Mouse (Mus musculus) heart, embryonic 11.5 days (tissue): ENCODE data around the gene Fn1. TPM values are rescaled to one million over a fixed set of nuclear protein-coding genes. Genes with fewer than 3 reads are reported as not detected.

Experiments
- ATAC-seq: fragments of 200-750 bp; cut with Nextera tagmentation; replicated peaks from 2 replicates; pipeline ENCODE4 v1.8.0; 2017; ENCODE audit warnings: moderate library complexity; ENCODE audit not compliant: insufficient number of reproducible peaks, low FRiP score, low TSS enrichment
- H3K27ac ChIP-seq: fragments of 300-500 bp; sonication (generic); 2 replicates; pipeline ENCODE4 v1.5.1; 2014; ENCODE audit warnings: mild to moderate bottlenecking, low read depth, low read length
- H3K27me3 ChIP-seq: fragments of 300-500 bp; sonication (generic); 2 replicates; pipeline ENCODE4 v1.6.1; 2014; ENCODE audit warnings: mild to moderate bottlenecking, low read length, mixed read lengths; ENCODE audit not compliant: control insufficient read depth, insufficient read depth
- H3K36me3 ChIP-seq: fragments of 300-500 bp; sonication (generic); 2 replicates; pipeline ENCODE4 v1.6.1; 2014; ENCODE audit warnings: mild to moderate bottlenecking, low read length, moderate library complexity, mixed read lengths; ENCODE audit not compliant: control insufficient read depth, insufficient read depth
- H3K4me1 ChIP-seq: fragments of 300-500 bp; sonication (generic); 2 replicates; pipeline ENCODE4 v1.6.1; 2014; ENCODE audit warnings: low read length; ENCODE audit not compliant: control insufficient read depth, insufficient read depth
- H3K4me2 ChIP-seq: fragments of 300-500 bp; sonication (generic); 2 replicates; pipeline ENCODE4 v1.6.1; 2014; ENCODE audit warnings: mild to moderate bottlenecking, moderate library complexity
- H3K4me3 ChIP-seq: fragments of 300-500 bp; sonication (generic); 2 replicates; pipeline ENCODE4 v1.5.1; 2014; ENCODE audit warnings: low read depth, low read length
- H3K9ac ChIP-seq: fragments of 300-500 bp; sonication (generic); 2 replicates; pipeline ENCODE4 v1.6.1; 2014; ENCODE audit warnings: mild to moderate bottlenecking, low read depth, low read length, moderate library complexity
- H3K9me3 ChIP-seq: fragments of 300-500 bp; sonication (generic); replicated peaks from 2 replicates; pipeline ENCODE4 v1.6.1; 2016; ENCODE audit warnings: low read length; ENCODE audit not compliant: control insufficient read depth
- WGBS: fragments of 180-500 bp; shearing (Covaris S2); extraction: QIAGEN DNeasy Blood & Tissue Kit; methylation state at CpG from one replicate; pipeline ENCODE4 v1.1.7; 2014; ENCODE audit not compliant: insufficient replicate concordance; 5-methylcytosine and 5-hydroxymethylcytosine counted together
- polyA plus RNA-seq: library from polyadenylated mRNA; unstranded; fragments of >200 nt; fragmentation: Nextera tagmentation; extraction: Ambion mirVana; gene quantifications from 2 replicates; pipeline ENCODE4 v1.2.1, GENCODE M21; 2014

Gene Fn1
- 332 and 395 TPM in 2 replicates for polyA plus RNA-seq

GRCm38 (mm10) chr1:71652551-71653399, at the start of gene Fn1:
Gene Fn1, minus strand, starts transcription at chr1:71653200.
- H3K27ac ChIP-seq, result peak within 1 kb of the TSS; percentile 96
- WGBS, result under 1% methylated on average over 62 of the region's 63 CpGs
- peaks cover 21% of the 10 kb centered on the region for H3K36me3 ChIP-seq
- peak; percentile 95 for ATAC-seq
- H3K9ac ChIP-seq, result peak within 1 kb of the TSS; percentile 92
- no peaks in the 10 kb centered on the region for H3K9me3 ChIP-seq
- peak within 1 kb of the TSS; percentile 85 for H3K4me3 ChIP-seq
- H3K4me2 ChIP-seq, result peak within 1 kb of the TSS; percentile 81
- no peaks in the 10 kb centered on the region for H3K27me3 ChIP-seq
- H3K4me1 ChIP-seq, result peaks cover 13% of the 10 kb centered on the region; the same call in 1 of the 2 replicates

DNA sequence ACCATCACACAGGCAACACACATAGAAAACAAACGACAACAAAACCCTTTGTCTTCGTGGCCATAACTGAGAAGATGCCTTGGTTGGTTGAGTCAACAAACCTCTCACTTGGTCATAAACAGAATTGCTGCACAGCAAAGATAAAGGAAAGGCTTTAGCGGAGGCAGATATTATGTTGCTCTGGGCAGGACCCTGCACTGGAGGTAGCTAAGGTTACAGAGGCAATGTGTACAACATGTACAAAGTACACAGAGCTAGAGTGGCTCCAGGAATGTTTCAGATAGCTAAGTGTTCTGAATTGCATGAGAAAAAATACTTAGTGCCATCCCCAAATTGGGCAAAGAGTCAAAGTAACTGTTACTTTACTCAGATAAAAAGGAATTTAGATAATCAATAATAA, 43.1 kb upstream of the Fn1 start:
- H3K4me2 ChIP-seq, result no peak overlapping the region
- no peaks in the 10 kb centered on the region for H3K4me1 ChIP-seq
- no peak overlapping the region for H3K4me3 ChIP-seq
- no peaks in the 10 kb centered on the region for H3K36me3 ChIP-seq
- WGBS, result 71% methylated on average over 3 of the region's 3 CpGs
- no peak overlapping the region for H3K9ac ChIP-seq
- no peaks in the 10 kb centered on the region for H3K9me3 ChIP-seq
- no peak overlapping the region for H3K27ac ChIP-seq
- H3K27me3 ChIP-seq, result no peaks in the 10 kb centered on the region
- no peak for ATAC-seq

DNA sequence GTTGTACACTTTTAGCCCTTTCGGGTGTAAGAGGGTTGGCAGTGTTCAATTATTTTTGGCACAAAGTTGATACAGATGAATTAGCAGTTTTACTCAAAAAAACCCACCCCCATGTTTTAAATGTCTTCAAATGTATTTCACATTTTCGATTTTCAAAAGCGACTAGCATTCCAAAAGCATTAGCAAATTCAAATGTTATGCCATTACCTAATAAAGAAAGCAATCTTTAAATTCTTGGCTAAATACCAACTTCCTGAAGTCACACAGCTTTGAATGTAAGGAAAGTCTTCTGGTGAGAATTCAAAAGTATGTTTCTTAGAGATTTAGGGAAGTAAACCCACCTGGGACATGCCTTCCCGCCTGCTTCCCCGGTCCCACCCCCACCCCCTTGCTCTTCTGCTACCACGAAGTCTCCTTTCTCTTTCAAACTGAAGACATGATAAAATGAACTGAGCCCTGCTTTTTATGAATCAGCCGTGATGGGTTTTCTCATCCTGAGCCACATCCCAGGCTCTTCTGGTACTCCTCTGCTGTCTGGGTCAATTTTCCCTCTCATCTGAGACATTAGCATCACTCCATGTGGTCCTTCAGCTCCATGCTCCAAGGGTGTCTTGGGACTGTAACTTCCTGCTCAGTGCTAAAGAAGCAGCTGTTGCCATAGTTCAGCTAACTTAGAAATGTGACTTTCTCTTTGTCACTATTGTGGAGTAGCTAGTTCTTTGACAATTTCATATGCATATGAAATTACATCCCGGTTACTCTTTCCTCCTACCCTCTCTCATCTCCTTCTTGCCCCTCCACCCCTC, 38.7 kb upstream of the Fn1 start:
- WGBS, result 50% methylated on average over 8 of the region's 8 CpGs
- Histone ChIP-seq H3K4me1 (no peaks in the 10 kb centered on the region), H3K27me3 (no peaks in the 10 kb centered on the region), H3K9me3 (no peaks in the 10 kb centered on the region), H3K27ac (peak overlapping the region; percentile 41; the same call in 1 of the 2 replicates), H3K4me3 (no peak overlapping the region), H3K9ac (no peak overlapping the region), H3K4me2 (no peak overlapping the region), H3K36me3 (no peaks in the 10 kb centered on the region)
- no peak for ATAC-seq

- no peaks in the 10 kb centered on the region for H3K27me3 ChIP-seq
- no peaks in the 10 kb centered on the region for H3K9me3 ChIP-seq
- no peak overlapping the region for H3K4me3 ChIP-seq
- H3K4me2 ChIP-seq, result no peak overlapping the region
- no peak for ATAC-seq
- H3K36me3 ChIP-seq, result no peaks in the 10 kb centered on the region
- 86% methylated on average over 5 of the region's 5 CpGs for whole genome bisulfite sequencing
- 0 out of 2 replicates have a peak, but pooled peaks cover 2% of the 10 kb centered on the region for H3K4me1 ChIP-seq
- no peak overlapping the region for H3K9ac ChIP-seq
- H3K27ac ChIP-seq, result no peak overlapping the region
Observed at GRCm38 (mm10) chr1:71688926-71689303, 35.9 kb upstream of the Fn1 start.

DNA sequence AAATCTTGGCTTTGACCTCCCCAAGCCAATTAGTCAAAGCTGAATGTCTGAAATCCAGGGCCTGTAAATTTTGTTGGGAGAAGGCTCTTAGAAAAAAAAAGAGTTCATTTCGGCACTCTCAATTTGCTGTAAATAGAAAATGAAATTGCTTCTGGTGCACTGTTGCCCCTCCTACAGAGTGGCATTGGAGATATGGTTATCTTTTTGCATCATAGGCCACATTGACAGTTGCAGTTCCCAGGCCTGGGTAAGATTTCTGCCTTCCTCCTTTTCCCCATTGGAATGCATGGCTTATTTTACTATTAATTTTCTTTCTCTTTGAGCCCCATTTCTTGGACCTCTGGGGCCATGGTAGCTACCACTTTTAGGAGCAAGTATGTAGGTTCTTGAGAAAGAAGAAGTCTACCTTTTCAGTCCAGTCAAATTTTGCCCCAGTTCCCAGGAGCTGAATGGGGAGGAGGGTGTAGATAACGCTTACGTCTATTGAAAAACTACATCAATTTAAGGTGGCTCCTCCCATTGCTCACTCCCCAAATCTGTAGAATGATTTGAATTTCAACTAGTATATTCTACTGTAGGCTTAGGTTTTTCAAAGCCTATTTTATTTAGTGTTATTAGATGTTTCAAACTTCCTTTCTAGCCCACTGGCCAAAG, 35.4 kb upstream of the Fn1 start:
- whole genome bisulfite sequencing, result 82% methylated on average over 3 of the region's 3 CpGs
- Histone ChIP-seq H3K4me2 (no peak overlapping the region), H3K27me3 (no peaks in the 10 kb centered on the region), H3K36me3 (no peaks in the 10 kb centered on the region), H3K9ac (no peak overlapping the region), H3K27ac (no peak overlapping the region), H3K9me3 (no peaks in the 10 kb centered on the region), H3K4me3 (no peak overlapping the region), H3K4me1 (0 out of 2 replicates have a peak, but pooled peaks cover 7% of the 10 kb centered on the region)
- ATAC-seq, result no peak

- no peak overlapping the region for H3K4me2 ChIP-seq
- H3K4me3 ChIP-seq, result no peak overlapping the region
- no peaks in the 10 kb centered on the region for H3K36me3 ChIP-seq
- H3K9me3 ChIP-seq, result no peaks in the 10 kb centered on the region
- H3K4me1 ChIP-seq, result 0 out of 2 replicates have a peak, but pooled peaks cover 8% of the 10 kb centered on the region
- no peaks in the 10 kb centered on the region for H3K27me3 ChIP-seq
- H3K9ac ChIP-seq, result no peak overlapping the region
- no peak overlapping the region for H3K27ac ChIP-seq
- ATAC-seq, result no peak
- WGBS, result 79% methylated on average over 5 of the region's 5 CpGs
Observed at GRCm38 (mm10) chr1:71686791-71687190, 33.8 kb upstream of the Fn1 start.

DNA sequence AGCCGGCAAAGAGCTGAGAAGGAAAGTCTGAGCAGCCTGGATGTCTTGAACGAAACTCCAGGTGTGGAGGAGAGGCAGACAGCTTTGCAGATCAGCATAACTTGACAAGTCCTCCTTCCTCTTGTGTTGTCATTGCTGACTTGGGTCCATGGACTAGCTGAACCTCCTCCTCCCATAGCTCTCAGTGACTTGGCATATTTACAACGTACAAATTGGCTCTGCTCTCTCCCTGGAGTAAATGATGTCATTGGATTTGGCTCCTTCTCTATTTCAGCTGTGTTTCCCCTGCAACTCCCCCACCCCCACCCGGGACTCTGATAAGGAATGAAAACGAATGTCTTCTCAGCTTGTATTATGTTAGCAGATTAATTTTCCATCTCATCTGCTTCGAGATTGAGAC, 30.7 kb upstream of the Fn1 start:
- 0 out of 2 replicates have a peak overlapping the region, but pooled peaks have one; percentile 35 for H3K27ac ChIP-seq
- 0 out of 2 replicates have a peak overlapping the region, but pooled peaks have one; percentile 16 for H3K4me2 ChIP-seq
- 35% methylated on average over 6 of the region's 6 CpGs for WGBS
- ATAC-seq, result no peak; the same call in 1 of the 2 replicates
- H3K4me3 ChIP-seq, result no peak overlapping the region
- no peaks in the 10 kb centered on the region for H3K9me3 ChIP-seq
- H3K36me3 ChIP-seq, result no peaks in the 10 kb centered on the region
- H3K9ac ChIP-seq, result no peak overlapping the region
- H3K4me1 ChIP-seq, result peaks cover 13% of the 10 kb centered on the region; the same call in 1 of the 2 replicates
- no peaks in the 10 kb centered on the region for H3K27me3 ChIP-seq

GRCm38 (mm10) chr1:71682194-71682715, 29.3 kb upstream of the Fn1 start:
- H3K36me3 ChIP-seq, result no peaks in the 10 kb centered on the region
- no peak for ATAC-seq
- 34% methylated on average over 5 of the region's 5 CpGs for whole genome bisulfite sequencing
- no peaks in the 10 kb centered on the region for H3K9me3 ChIP-seq
- H3K4me2 ChIP-seq, result no peak overlapping the region
- no peak overlapping the region for H3K9ac ChIP-seq
- peaks cover 13% of the 10 kb centered on the region; the same call in 1 of the 2 replicates for H3K4me1 ChIP-seq
- no peak overlapping the region for H3K27ac ChIP-seq
- H3K4me3 ChIP-seq, result no peak overlapping the region
- H3K27me3 ChIP-seq, result no peaks in the 10 kb centered on the region
